Mouse (Mus musculus): ENCODE data around the gene Dio3. TPM values are rescaled to one million over a fixed set of nuclear protein-coding genes. Genes with fewer than 3 reads are reported as not detected.

The Dio3 gene
- not detected for polyA plus RNA-seq (2017; shearing (Covaris generic))

GRCm38 (mm10) chr12:110278853-110279252, at the start of gene Dio3:
TSS of gene Dio3 (plus strand) at chr12:110279068.

Other genes with a start within 250 kb of the Dio3 start
- gene Ppp2r5c, start 168.1 kb downstream of the Dio3 start, polyA plus RNA-seq (2017; shearing (Covaris generic)), result 195 TPM